Mouse (Mus musculus): Measurements from ENCODE around the gene Slc30a7. TPM values are rescaled to one million over a fixed set of nuclear protein-coding genes. Genes with fewer than 3 reads are reported as not detected.
A peak's percentile ranks its signal among the peaks of the same experiment; 100 is the strongest.
"Not testable (repeated sequence)": the region's sequence is repeated elsewhere in the genome, so short reads cannot be mapped to it uniquely, and the experiment has no call there.

Gene Slc30a7
- total RNA-seq, 2 experiments from 2014 or later = 37.5 to 45.8 TPM

DNA sequence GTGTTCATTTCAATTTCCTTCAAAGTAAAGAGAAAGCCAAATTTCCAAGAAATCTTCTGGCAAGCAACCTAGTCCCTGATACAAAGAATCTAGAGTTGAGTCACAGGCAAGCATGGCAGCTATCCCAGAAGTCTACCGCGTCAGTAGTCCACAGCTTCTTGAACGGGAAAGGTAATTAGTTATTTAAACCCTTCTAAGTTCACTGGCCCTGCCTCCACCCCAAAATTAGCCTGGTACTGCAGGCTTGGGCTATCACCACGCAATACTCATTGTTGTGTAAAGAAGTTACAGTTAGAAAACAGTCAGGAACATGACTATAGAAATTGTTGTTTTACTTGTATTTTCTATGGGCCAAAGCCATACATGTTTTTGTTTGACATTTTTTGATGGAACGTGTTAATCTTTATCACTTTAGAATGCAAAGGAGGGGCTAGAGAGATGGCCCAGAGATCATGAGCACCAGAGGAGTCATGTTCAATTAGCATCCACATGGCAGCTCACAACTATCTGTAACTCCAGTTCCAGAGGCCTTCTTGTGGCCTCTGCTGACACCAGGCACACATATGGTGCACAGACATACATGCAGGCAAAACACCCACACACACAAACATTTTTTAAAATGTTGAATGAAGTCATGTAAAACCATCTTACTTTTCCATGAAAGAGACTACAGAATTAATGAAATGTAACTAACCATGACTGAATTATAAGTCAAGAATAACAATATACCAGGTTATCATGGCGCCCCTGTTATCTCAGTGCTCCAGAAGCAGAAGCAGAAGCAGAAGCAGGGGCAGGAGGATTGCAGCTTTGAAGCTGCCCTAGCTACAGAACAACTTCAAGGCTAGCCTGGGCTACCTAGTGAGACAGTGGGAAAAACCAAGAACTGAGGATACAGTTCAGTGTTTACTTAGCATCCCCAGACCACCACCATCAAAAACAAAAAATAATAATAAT, 57.0 kb downstream of the Slc30a7 start:
- DNase-seq = no peak
- intact Hi-C loops (cut with DNase I) = no loop called here

- intact Hi-C loops (cut with DNase I) = no loop called here
- no peak for DNase-seq
Observed at GRCm38 (mm10) chr3:115949220-115949920, 57.8 kb downstream of the Slc30a7 start.

- intact Hi-C loops (cut with DNase I) = no loop called here
- DNase-seq = no peak
Observed at GRCm38 (mm10) chr3:115946272-115946671, 60.9 kb downstream of the Slc30a7 start.

GRCm38 (mm10) chr3:115944376-115944775, 62.8 kb downstream of the Slc30a7 start:
- intact Hi-C loops (cut with DNase I) = no loop called here
- DNase-seq = no peak

DNA sequence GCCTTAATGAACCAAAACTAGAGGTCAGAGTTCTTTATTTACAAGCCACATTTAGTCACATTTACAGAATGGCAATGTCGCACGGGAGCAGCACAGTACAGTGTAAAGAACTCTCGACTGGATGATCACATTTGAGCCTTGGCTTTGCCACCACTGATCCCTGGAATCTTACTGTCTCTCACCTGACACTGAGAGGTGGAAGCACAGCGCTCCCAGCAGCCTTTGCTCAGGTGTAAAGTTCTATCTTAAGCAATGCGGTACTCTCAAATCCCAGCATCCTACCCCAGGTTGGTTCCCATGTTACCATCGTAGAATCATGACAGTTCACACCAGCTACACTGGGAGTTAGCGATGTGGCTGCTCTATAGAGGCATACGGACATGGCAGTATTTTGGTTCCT, 65.7 kb downstream of the Slc30a7 start:
- DNase-seq = no peak
- intact Hi-C loops (cut with DNase I) = no loop called here

- DNase-seq = no peak
- intact Hi-C loops (cut with DNase I) = no loop called here
Observed at GRCm38 (mm10) chr3:115940510-115940909, 66.7 kb downstream of the Slc30a7 start.

DNA sequence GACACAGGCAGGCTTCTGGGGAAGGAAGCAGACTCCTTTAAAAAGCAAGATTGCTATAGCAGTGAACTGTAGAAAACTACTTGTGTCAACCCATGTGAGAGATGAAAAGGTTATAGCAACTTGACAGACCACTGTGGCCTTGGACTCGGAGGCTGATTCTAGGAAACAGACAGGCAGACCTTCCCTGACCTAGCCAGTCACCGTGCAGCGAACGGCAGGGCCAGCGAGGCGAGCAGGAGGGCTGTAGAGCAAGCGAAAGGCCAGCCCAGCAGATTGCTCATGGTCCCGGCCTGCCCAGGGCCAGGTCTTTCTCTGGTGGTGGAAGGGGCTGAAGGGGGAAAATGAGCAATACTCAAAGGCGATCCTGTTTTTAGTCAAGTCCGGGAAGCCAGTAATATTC, 69.4 kb downstream of the Slc30a7 start:
- DNase-seq = no peak
- intact Hi-C loops (cut with DNase I) = loop anchor here (10.0 kb wide), 1 partner anchor 223 kb away; the partner anchor contains the start of gene S1pr1

- intact Hi-C loops (cut with DNase I) = loop anchor here (10.0 kb wide), 1 partner anchor 222 kb away; the partner anchor contains the start of gene S1pr1
- peak; percentile 56 for DNase-seq
Observed at GRCm38 (mm10) chr3:115936734-115937599, 70.2 kb downstream of the Slc30a7 start.

DNA sequence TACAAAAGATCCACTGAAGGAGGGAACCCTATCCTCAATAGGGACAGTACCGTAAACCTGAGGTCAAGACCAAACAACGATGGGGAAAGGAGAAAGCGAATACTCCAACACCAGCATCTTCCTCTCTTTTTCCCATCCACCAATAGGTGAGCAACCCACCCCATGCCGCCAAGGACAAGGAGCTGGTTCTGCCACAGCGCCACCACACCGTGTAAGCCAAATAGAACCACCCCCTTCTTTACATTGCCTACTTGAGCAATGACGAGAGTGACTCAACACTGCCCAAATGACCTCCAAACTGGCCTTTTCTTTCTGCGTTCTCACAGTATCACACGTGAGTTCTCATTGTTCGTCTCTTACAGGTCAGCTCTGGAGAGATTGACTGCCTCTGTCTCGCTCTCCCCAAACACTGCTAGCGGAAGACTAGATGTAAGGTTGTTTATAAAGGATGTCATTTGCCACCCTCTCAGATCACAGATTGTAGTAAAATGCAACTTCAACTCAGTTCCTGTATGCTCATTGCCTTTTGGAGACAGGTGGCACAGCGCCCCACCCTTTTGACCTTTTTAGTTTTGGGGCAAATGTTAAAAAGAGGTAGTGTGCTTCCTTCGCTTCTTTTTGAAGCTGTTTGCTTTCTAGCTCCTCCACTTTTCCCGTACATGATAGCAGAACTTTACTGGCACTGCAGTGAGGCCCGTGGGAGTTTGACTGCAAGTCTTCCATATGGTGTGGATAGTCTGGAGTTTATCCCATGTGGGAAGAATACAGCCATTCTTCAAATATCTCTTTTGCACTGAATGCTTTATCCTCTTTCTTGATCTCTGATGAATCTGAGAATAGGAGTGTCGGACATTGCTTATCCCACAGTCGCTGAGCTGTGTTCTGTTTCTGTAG, 73.7 kb downstream of the Slc30a7 start:
- intact Hi-C loops (cut with DNase I) = loop anchor here (10.0 kb wide), 1 partner anchor 219 kb away; the partner anchor contains the start of gene S1pr1
- DNase-seq = no peak

DNA sequence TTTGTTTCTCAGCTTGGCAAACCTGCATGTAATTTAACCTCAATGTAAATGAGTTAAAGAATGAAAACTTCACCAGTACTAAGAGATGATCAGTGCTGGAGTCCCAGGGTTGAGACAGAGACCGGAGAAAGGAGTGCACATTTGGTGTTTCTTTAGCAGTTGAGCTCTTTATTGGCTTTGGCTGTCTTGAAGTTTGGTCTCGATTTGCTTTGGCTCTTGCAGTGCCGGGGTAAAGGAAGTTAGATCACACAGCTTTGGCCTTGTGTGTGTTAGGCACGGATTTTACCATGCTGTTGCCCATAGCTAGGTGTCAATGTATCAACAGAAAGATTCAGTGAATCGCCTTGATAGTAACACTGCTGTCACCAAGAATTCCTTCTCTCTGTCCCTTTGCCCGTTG, 75.5 kb downstream of the Slc30a7 start:
- intact Hi-C loops (cut with DNase I) = loop anchor here (10.0 kb wide), 1 partner anchor 217 kb away; the partner anchor contains the start of gene S1pr1
- DNase-seq = no peak

GRCm38 (mm10) chr3:115926531-115926930, 80.7 kb downstream of the Slc30a7 start:
- intact Hi-C loops (cut with DNase I) = no loop called here
- no peak for DNase-seq

DNA sequence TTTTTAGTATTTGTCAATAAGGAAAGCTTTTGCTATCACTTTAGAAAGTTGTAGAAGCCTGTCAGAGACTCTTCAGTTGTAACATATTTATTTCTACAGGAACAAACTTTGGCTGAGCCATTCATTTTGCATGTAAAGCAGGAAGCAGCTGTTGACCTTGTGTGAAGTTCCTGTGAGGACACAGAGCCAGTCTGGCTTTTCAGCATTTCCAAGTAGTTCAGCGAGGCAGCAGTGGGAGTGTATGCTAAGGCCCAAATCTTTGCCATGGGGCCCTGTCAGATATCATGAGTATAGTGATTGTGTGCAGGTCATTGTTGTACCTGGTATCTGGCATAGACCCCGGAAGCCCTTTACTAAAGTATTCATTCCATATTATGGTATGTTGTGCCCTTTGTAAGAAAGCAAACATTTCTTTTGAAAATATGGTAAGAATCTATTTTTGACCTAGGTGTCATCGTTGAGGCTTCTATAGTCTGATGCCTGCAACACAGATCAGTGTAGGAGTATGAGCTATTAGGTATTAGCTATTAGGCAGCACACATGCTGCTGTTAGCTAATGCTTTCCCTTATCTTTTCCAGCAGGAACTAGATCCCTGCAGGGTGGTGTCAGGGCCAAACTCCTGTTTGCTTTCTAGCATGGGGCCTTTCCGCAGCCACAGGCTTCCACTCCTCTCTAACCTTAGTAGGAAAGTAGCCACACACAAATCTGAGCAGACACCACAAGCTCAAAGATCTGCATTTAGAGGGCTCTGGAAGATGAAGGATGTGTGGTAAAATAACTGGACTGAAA, 82.6 kb downstream of the Slc30a7 start:
- no peak for DNase-seq

GRCm38 (mm10) chr3:115907406-115907805, 99.8 kb downstream of the Slc30a7 start:
- intact Hi-C loops (cut with DNase I) = not testable (repeated sequence)

More for the DNA sequence above, 82.6 kb downstream of the Slc30a7 start:
- intact Hi-C loops (cut with DNase I) = no loop called here

GRCm38 (mm10) chr3:115905567-115905966, 101.6 kb downstream of the Slc30a7 start:
- no peak for DNase-seq
- intact Hi-C loops (cut with DNase I) = no loop called here

More at GRCm38 (mm10) chr3:115907406-115907805, 99.8 kb downstream of the Slc30a7 start:
- DNase-seq = not testable (repeated sequence)

DNA sequence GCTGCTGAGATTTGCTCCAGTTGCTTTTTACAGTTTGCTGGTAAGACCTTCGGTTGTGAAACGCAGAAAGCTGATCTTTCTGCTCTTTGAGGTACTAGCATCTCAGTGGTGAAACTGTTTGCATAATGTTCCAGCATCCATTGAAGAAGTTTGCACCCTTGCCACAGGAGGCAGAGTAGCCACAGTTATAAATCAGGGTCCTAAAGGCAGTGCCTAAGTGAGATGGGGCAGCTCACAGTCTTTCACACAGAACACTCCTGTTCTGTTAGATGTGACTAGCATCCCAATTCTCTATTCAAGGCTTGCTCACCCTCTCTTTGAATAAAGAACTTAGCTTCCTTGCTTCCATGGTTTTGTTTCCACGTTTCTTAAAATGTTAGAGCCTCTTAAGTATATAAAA, 102.1 kb downstream of the Slc30a7 start:
- DNase-seq = no peak
- intact Hi-C loops (cut with DNase I) = no loop called here

DNA sequence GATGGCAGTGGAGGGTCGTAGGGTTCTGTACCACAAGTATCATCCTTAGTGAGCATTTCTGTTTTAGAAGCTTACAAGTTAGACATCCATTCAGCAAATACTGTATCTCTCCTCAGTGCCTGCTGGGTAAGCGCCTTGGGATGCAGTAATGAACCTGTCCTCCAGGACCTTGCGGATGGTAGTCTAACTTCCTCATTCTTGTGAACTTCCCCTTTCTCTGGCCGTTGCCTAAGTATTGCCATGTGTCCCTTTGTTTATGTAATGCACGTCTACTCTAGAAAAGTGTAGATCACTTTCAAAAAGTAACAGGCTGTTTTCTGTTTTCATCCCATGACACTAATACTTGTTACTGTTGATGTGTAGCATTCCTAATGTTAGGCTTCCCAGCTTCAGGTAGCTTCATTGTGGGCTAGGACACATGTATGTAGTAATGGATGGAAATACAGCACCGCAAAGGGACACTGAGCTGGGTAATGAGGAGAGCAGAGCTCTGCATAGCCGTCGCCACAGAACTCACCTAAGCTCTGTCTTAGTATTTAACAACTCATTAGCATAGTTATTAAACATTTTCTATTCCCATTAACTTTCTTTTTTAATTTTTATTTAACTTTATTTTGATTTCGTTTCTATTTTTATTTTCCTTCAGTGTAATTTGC, 104.8 kb downstream of the Slc30a7 start:
- intact Hi-C loops (cut with DNase I) = no loop called here
- DNase-seq = no peak

- no peak for DNase-seq
- intact Hi-C loops (cut with DNase I) = loop anchor here (10.0 kb wide), 1 partner anchor 234 kb away; no protein-coding TSS in a partner anchor
Observed at GRCm38 (mm10) chr3:115898354-115898948, 108.8 kb downstream of the Slc30a7 start.
